32 mouse cellular contexts compared by ENCODE assay signal in genomic region chr3:94693874-94694273, GRCm38 (mm10). TPM values are rescaled to one million over a fixed set of nuclear protein-coding genes. Genes with fewer than 3 reads are reported as not detected.
DNase-seq lines count a peak whose midpoint lies in the region; ATAC-seq and TF ChIP-seq lines count a peak whose summit lies in the region.
"Not testable (repeated sequence)": the region's sequence is repeated elsewhere in the genome, so short reads cannot be mapped to it uniquely, and the experiment has no call there.
"Had no signal": no experiment of that assay in that cellular context is flagged by ENCODE, and none has a peak within 500 bp of the region (broad histone marks: within the 10 kb centered on the region; RNA-seq: fewer than 3 reads in every experiment).

No protein-coding gene starts in this region.

- not testable (repeated sequence) for TF ChIP-seq CTCF in kidney, postnatal 0 days (IDR thresholded peaks at IDR 0.05; ENCODE audit: low read depth); stomach, postnatal 0 days (IDR thresholded peaks at IDR 0.05; ENCODE audit: low read depth)

- not testable (repeated sequence) for TF ChIP-seq EP300 in stomach, postnatal 0 days (optimal IDR thresholded peaks at IDR 0.05)

- H3K27ac ChIP-seq in intestine, embryonic 15.5 days; kidney, embryonic 14.5 days (ENCODE audit: low read depth, low read length); kidney, postnatal 0 days: not testable (repeated sequence)
- H3K27ac ChIP-seq in liver, embryonic 16.5 days (ENCODE audit: low read length): peak overlapping the region; percentile 41; the same call in 1 of the 2 replicates
- H3K27ac ChIP-seq in lung, embryonic 15.5 days: peak overlapping the region; percentile 66
- H3K27ac ChIP-seq in stomach, postnatal 0 days (replicated peaks): peak overlapping the region; percentile 35; the same call in 1 of the 2 replicates

- not testable (repeated sequence) for H3K36me3 ChIP-seq in intestine, embryonic 15.5 days; kidney, embryonic 14.5 days (ENCODE audit: control insufficient read depth, insufficient read depth, low read length); kidney, postnatal 0 days (ENCODE audit: insufficient read depth, low read length); liver, embryonic 16.5 days (ENCODE audit: control insufficient read depth, insufficient read depth); lung, embryonic 15.5 days; stomach, postnatal 0 days (ENCODE audit: control insufficient read depth, insufficient read depth, low read length)

- not testable (repeated sequence) for DNase-seq in kidney, postnatal 0 days (ENCODE audit: low spot score); stomach, postnatal 0 days (ENCODE audit: low spot score)

- not testable (repeated sequence) for H3K4me3 ChIP-seq in intestine, embryonic 15.5 days (replicated peaks); kidney, embryonic 14.5 days (ENCODE audit: low read length); kidney, postnatal 0 days (replicated peaks; ENCODE audit: low read depth, low read length); liver, embryonic 16.5 days (ENCODE audit: low read depth, low read length); lung, embryonic 15.5 days; stomach, postnatal 0 days (ENCODE audit: low read depth, low read length)

- H3K9ac ChIP-seq in intestine, embryonic 15.5 days; kidney, embryonic 14.5 days (ENCODE audit: low read depth, low read length); kidney, postnatal 0 days (ENCODE audit: low read depth, low read length); liver, embryonic 16.5 days (ENCODE audit: low read depth, low read length); lung, embryonic 15.5 days; stomach, postnatal 0 days (ENCODE audit: low read length): not testable (repeated sequence)

- peak overlapping the region; percentile 28; the same call in 1 of the 2 replicates for H3K4me2 ChIP-seq in intestine, embryonic 15.5 days (replicated peaks)
- H3K4me2 ChIP-seq in kidney, embryonic 14.5 days (replicated peaks; ENCODE audit: low read depth, low read length): peak overlapping the region; percentile 15; the same call in 1 of the 2 replicates
- not testable (repeated sequence) for H3K4me2 ChIP-seq in kidney, postnatal 0 days (ENCODE audit: low read length); stomach, postnatal 0 days (replicated peaks; ENCODE audit: low read depth)
- 0 out of 2 replicates have a peak overlapping the region, but pooled peaks have one; percentile 11 for H3K4me2 ChIP-seq in liver, embryonic 16.5 days (ENCODE audit: low read depth, low read length)
- H3K4me2 ChIP-seq in lung, embryonic 15.5 days: 0 out of 2 replicates have a peak overlapping the region, but pooled peaks have one; percentile 5

- H3K27me3 ChIP-seq in intestine, embryonic 15.5 days (replicated peaks); kidney, embryonic 14.5 days (ENCODE audit: control insufficient read depth, insufficient read depth, low read length); kidney, postnatal 0 days (ENCODE audit: insufficient read depth, low read length); liver, embryonic 16.5 days (ENCODE audit: control insufficient read depth, insufficient read depth, low read depth, low read length); lung, embryonic 15.5 days; stomach, postnatal 0 days (ENCODE audit: control insufficient read depth, insufficient read depth, low read length): not testable (repeated sequence)

- ATAC-seq in erythroid progenitor cell, adult 5-6 weeks (replicated peaks; ENCODE audit: low FRiP score, poor library complexity, severe bottlenecking): peak; percentile 61; the same call in 1 of the 2 replicates
- peak; percentile 7; the same call in 1 of the 2 replicates for ATAC-seq in intestine, embryonic 15.5 days
- ATAC-seq in kidney, embryonic 14.5 days (ENCODE audit: low FRiP score, low TSS enrichment): peak; percentile 43
- peak; percentile 56 for ATAC-seq in kidney, postnatal 0 days (replicated peaks; ENCODE audit: low FRiP score, low read depth)
- ATAC-seq in liver, embryonic 16.5 days (ENCODE audit: low read depth); stomach, postnatal 0 days (ENCODE audit: low FRiP score, low TSS enrichment): not testable (repeated sequence)
- ATAC-seq in lung, embryonic 15.5 days (ENCODE audit: borderline replicate concordance, extremely low read depth, low FRiP score, low TSS enrichment): peak; percentile 43; the same call in 1 of the 2 replicates
- ATAC-seq in megakaryocyte progenitor cell, adult 5-6 weeks (replicated peaks; ENCODE audit: poor library complexity): 0 out of 2 replicates have a peak, but pooled peaks have one; percentile 17

- H3K4me1 ChIP-seq in intestine, embryonic 15.5 days (replicated peaks); kidney, postnatal 0 days (replicated peaks; ENCODE audit: insufficient read depth, low read length); stomach, postnatal 0 days (replicated peaks; ENCODE audit: control insufficient read depth, insufficient read depth): not testable (repeated sequence)
- peaks cover 12% of the 10 kb centered on the region; the same call in 1 of the 2 replicates for H3K4me1 ChIP-seq in kidney, embryonic 14.5 days (ENCODE audit: control insufficient read depth, insufficient read depth, low read length)
- H3K4me1 ChIP-seq in liver, embryonic 16.5 days (ENCODE audit: control insufficient read depth, low read depth, low read length): peaks cover 11% of the 10 kb centered on the region
- H3K4me1 ChIP-seq in lung, embryonic 15.5 days: peaks cover 14% of the 10 kb centered on the region; the same call in 1 of the 2 replicates

- not testable (repeated sequence) for H3K9me3 ChIP-seq in intestine, embryonic 15.5 days; kidney, embryonic 14.5 days (ENCODE audit: control insufficient read depth, low read length); kidney, postnatal 0 days (replicated peaks; ENCODE audit: low read length); liver, embryonic 16.5 days (replicated peaks; ENCODE audit: control insufficient read depth, low read length); lung, embryonic 15.5 days; stomach, postnatal 0 days (ENCODE audit: control insufficient read depth, low read length)

- WGBS in intestine, embryonic 15.5 days: 39% methylated on average over 6 of the region's 8 CpGs
- 18% methylated on average over 5 of the region's 8 CpGs for WGBS in kidney, embryonic 14.5 days
- 5% methylated on average over 5 of the region's 8 CpGs for WGBS in kidney, postnatal 0 days
- 38% methylated on average over 5 of the region's 8 CpGs for WGBS in liver, embryonic 16.5 days (ENCODE audit: insufficient replicate concordance)
- WGBS in lung, embryonic 15.5 days: 15% methylated on average over 5 of the region's 8 CpGs
- WGBS in stomach, postnatal 0 days: 27% methylated on average over 5 of the region's 8 CpGs

RNA-seq across cellular contexts. Expression of gene Selenbp2, which starts 0.5 kb away (rescaled TPM):
- total RNA-seq in erythroid progenitor cell, adult 5-6 weeks (2015; ENCODE audit: low replicate concordance): not detected in 2 replicates
- total RNA-seq in erythroid progenitor cell, adult 5-6 weeks (2017; ENCODE audit: low replicate concordance): not detected in 2 replicates
- polyA plus RNA-seq in intestine, embryonic 15.5 days (2015; fragmentation: Nextera tagmentation; extraction: Ambion mirVana): 4.0 and 5.5 TPM in 2 replicates
- 0.41 and 1.6 TPM in 2 replicates for polyA plus RNA-seq in kidney, embryonic 14.5 days (2014; fragmentation: Nextera tagmentation; extraction: Ambion mirVana)
- polyA plus RNA-seq in kidney, postnatal 0 days (2015; fragmentation: Nextera tagmentation; extraction: Ambion mirVana): 2.9 and 3.0 TPM in 2 replicates
- 93.0 and 115 TPM in 2 replicates for polyA plus RNA-seq in liver, embryonic 16.5 days (2015; fragmentation: Nextera tagmentation; extraction: Ambion mirVana)
- 7.5 and 8.5 TPM in 2 replicates for polyA plus RNA-seq in lung, embryonic 15.5 days (2015; fragmentation: Nextera tagmentation; extraction: Ambion mirVana)
- not detected in 2 replicates for total RNA-seq in megakaryocyte progenitor cell, adult 5-6 weeks (2015)
- 0.14 TPM in 1 of 2 replicates, not detected in the other for total RNA-seq in megakaryocyte progenitor cell, adult 5-6 weeks (2017)
- polyA plus RNA-seq in stomach, postnatal 0 days (2015; fragmentation: Nextera tagmentation; extraction: Ambion mirVana): 37.3 and 42.0 TPM in 2 replicates
- polyA plus RNA-seq: C2C12; CD4-positive, CD25-positive, alpha-beta regulatory T cell, adult 4 months; cortical plate, adult 2 months; embryonic facial prominence, embryonic 10.5 days; forebrain, embryonic 11.5 days; forebrain, embryonic 14.5 days; frontal cortex, adult 2 months; hindbrain, embryonic 11.5 days; hindbrain, embryonic 14.5 days had no signal

RNA-seq across cellular contexts. Expression of gene Tuft1, which starts 35.2 kb away (rescaled TPM):
- 2.9 and 5.4 TPM in 2 replicates for total RNA-seq in erythroid progenitor cell, adult 5-6 weeks (2015; ENCODE audit: low replicate concordance)
- total RNA-seq in erythroid progenitor cell, adult 5-6 weeks (2017; ENCODE audit: low replicate concordance): 2.4 and 12.6 TPM in 2 replicates
- 10.2 and 11.6 TPM in 2 replicates for polyA plus RNA-seq in intestine, embryonic 15.5 days (2015; fragmentation: Nextera tagmentation; extraction: Ambion mirVana)
- 5.0 and 6.7 TPM in 2 replicates for polyA plus RNA-seq in kidney, embryonic 14.5 days (2014; fragmentation: Nextera tagmentation; extraction: Ambion mirVana)
- 9.1 and 9.2 TPM in 2 replicates for polyA plus RNA-seq in kidney, postnatal 0 days (2015; fragmentation: Nextera tagmentation; extraction: Ambion mirVana)
- 13.2 and 13.3 TPM in 2 replicates for polyA plus RNA-seq in liver, embryonic 16.5 days (2015; fragmentation: Nextera tagmentation; extraction: Ambion mirVana)
- 10.4 and 11.6 TPM in 2 replicates for polyA plus RNA-seq in lung, embryonic 15.5 days (2015; fragmentation: Nextera tagmentation; extraction: Ambion mirVana)
- 3.5 TPM in 2 replicates for total RNA-seq in megakaryocyte progenitor cell, adult 5-6 weeks (2015)
- total RNA-seq in megakaryocyte progenitor cell, adult 5-6 weeks (2017): 4.2 and 5.2 TPM in 2 replicates
- 39.7 and 43.4 TPM in 2 replicates for polyA plus RNA-seq in stomach, postnatal 0 days (2015; fragmentation: Nextera tagmentation; extraction: Ambion mirVana)

RNA-seq across cellular contexts. Expression of gene Gm10972, which starts 51.0 kb away (rescaled TPM):
- total RNA-seq in erythroid progenitor cell, adult 5-6 weeks (2015; ENCODE audit: low replicate concordance): not detected in 2 replicates
- not detected in 2 replicates for total RNA-seq in erythroid progenitor cell, adult 5-6 weeks (2017; ENCODE audit: low replicate concordance)
- polyA plus RNA-seq in intestine, embryonic 15.5 days (2015; fragmentation: Nextera tagmentation; extraction: Ambion mirVana): not detected in 2 replicates
- not detected in 2 replicates for polyA plus RNA-seq in kidney, embryonic 14.5 days (2014; fragmentation: Nextera tagmentation; extraction: Ambion mirVana)
- polyA plus RNA-seq in kidney, postnatal 0 days (2015; fragmentation: Nextera tagmentation; extraction: Ambion mirVana): not detected in 2 replicates
- polyA plus RNA-seq in liver, embryonic 16.5 days (2015; fragmentation: Nextera tagmentation; extraction: Ambion mirVana): not detected in 2 replicates
- polyA plus RNA-seq in lung, embryonic 15.5 days (2015; fragmentation: Nextera tagmentation; extraction: Ambion mirVana): not detected in 2 replicates
- total RNA-seq in megakaryocyte progenitor cell, adult 5-6 weeks (2015): not detected in 2 replicates
- not detected in 2 replicates for total RNA-seq in megakaryocyte progenitor cell, adult 5-6 weeks (2017)
- polyA plus RNA-seq in stomach, postnatal 0 days (2015; fragmentation: Nextera tagmentation; extraction: Ambion mirVana): not detected in 2 replicates
- total RNA-seq: adrenal gland, adult 2 months; adrenal gland, postnatal 14 days; adrenal gland, postnatal 4 days; forebrain, postnatal 0 days; gastrocnemius, adult 2 months; gastrocnemius, postnatal 14 days; gastrocnemius, postnatal 4 days; heart, adult 18-20 months; heart, postnatal 10 days; heart, postnatal 36 days; MEL had no signal
- polyA plus RNA-seq: adrenal gland, adult 2 months; C2C12; CD4-positive, CD25-positive, alpha-beta regulatory T cell, adult 4 months; cerebellum, adult 2 months; cortical plate, adult 2 months; embryonic facial prominence, embryonic 10.5 days; embryonic facial prominence, embryonic 13.5 days; forebrain, embryonic 11.5 days; forebrain, embryonic 14.5 days; forebrain, postnatal 0 days; frontal cortex, adult 2 months; heart, embryonic 12.5 days; heart, embryonic 15.5 days; hindbrain, embryonic 11.5 days; hindbrain, embryonic 14.5 days had no signal
